Comparison of ENCODE assay signal across 8 mouse cellular contexts in the genomic region with DNA sequence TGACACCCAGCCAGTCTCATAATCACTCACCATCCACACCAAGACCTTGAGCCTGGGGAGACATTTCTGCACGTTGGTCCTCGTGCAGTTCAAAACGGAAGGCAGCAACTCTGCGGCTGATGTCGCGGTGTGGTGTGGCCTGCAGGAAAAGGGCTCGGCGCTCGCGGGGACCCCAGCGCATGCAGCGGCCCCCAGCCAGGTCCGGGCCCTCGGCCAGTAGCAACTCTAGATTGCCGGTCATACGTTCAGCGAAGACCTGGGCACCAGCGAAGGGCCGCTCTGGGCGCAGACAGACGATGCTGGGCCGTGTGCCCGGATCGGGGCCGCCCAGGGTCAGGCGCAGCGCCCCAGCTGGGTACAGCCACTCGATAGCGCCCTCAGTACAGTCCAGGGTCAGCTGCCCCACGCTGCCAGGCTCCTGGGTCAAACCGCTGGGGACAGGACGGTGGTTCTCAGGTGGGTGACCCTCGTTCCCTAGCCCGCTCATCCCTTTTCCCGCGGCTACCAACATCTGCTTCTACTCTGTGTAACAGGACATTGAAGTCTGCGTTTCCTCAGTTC. TPM values are rescaled to one million over a fixed set of nuclear protein-coding genes. Genes with fewer than 3 reads are reported as not detected.
DNase-seq lines count a peak whose midpoint lies in the region; ATAC-seq lines count a peak whose summit lies in the region.

No protein-coding gene starts in this region.

- WGBS in kidney, embryonic 16.5 days: 1% methylated on average over 37 of the region's 37 CpGs
- WGBS in midbrain, embryonic 15.5 days: under 1% methylated on average over 37 of the region's 37 CpGs

- H3K27ac ChIP-seq in kidney, embryonic 16.5 days (ENCODE audit: low read length): peak overlapping the region; percentile 58; the same call in 1 of the 2 replicates
- peak overlapping the region; percentile 59 for H3K27ac ChIP-seq in midbrain, embryonic 15.5 days

- peak overlapping the region; percentile 72 for H3K4me3 ChIP-seq in kidney, embryonic 16.5 days (ENCODE audit: low read length)
- H3K4me3 ChIP-seq in midbrain, embryonic 15.5 days: peak overlapping the region; percentile 57

- H3K9me3 ChIP-seq in kidney, embryonic 16.5 days (ENCODE audit: low read length): no peaks in the 10 kb centered on the region
- no peaks in the 10 kb centered on the region for H3K9me3 ChIP-seq in midbrain, embryonic 15.5 days

- H3K4me2 ChIP-seq in kidney, embryonic 16.5 days (replicated peaks; ENCODE audit: low read depth, low read length): peak overlapping the region; percentile 74
- H3K4me2 ChIP-seq in midbrain, embryonic 15.5 days: peak overlapping the region; percentile 92

- no peak for ATAC-seq in kidney, embryonic 16.5 days (ENCODE audit: low FRiP score, low TSS enrichment)
- no peak for ATAC-seq in midbrain, embryonic 15.5 days (replicated peaks)

- H3K4me1 ChIP-seq in kidney, embryonic 16.5 days (ENCODE audit: insufficient read depth, low read length): peaks cover 53% of the 10 kb centered on the region
- peaks cover 47% of the 10 kb centered on the region for H3K4me1 ChIP-seq in midbrain, embryonic 15.5 days

- intact Hi-C loops in heart, postnatal 25 days (cut with DNase I): loop anchor here (2.0 kb wide), 1 partner anchor 27 kb away; the partner anchor contains the start of gene Wdr24

- peak; percentile 96 for DNase-seq in heart, adult 11 months
- no peak for DNase-seq in heart, postnatal 25 days (ENCODE audit: low spot score)
- peak; percentile 32 for DNase-seq in adipocyte (ENCODE audit: low spot score)
- DNase-seq in gastrocnemius, postnatal 25 days: peak; percentile 76
- no peak for DNase-seq in urinary bladder, postnatal 36 days (ENCODE audit: low spot score in 2 of 2)
- no peak for DNase-seq in urinary bladder, adult 18-20 months (ENCODE audit: low spot score in 2 of 2)

- H3K27me3 ChIP-seq in kidney, embryonic 16.5 days (ENCODE audit: insufficient read depth, low read length): no peaks in the 10 kb centered on the region
- no peaks in the 10 kb centered on the region; the same call in 1 of the 2 replicates for H3K27me3 ChIP-seq in midbrain, embryonic 15.5 days (replicated peaks)

- H3K36me3 ChIP-seq in kidney, embryonic 16.5 days (ENCODE audit: insufficient read depth, low read length): no peaks in the 10 kb centered on the region
- no peaks in the 10 kb centered on the region for H3K36me3 ChIP-seq in midbrain, embryonic 15.5 days (replicated peaks)

- peak overlapping the region; percentile 81 for H3K9ac ChIP-seq in kidney, embryonic 16.5 days (replicated peaks; ENCODE audit: low read length)
- H3K9ac ChIP-seq in midbrain, embryonic 15.5 days: peak overlapping the region; percentile 48

RNA-seq across cellular contexts. Expression of gene Metrn, which starts 0.6 kb away (rescaled TPM):
- total RNA-seq in heart, postnatal 25 days (2021): 10 to 100 TPM; 74.4 to 75.1 TPM
- 10 to 100 TPM; 48.4 to 72.2 TPM for total RNA-seq in gastrocnemius, postnatal 25 days (2021)
- polyA plus RNA-seq in kidney, embryonic 16.5 days (2015; fragmentation: Nextera tagmentation; extraction: Ambion mirVana): 56.8 and 57.1 TPM in 2 replicates
- 32.6 and 36.3 TPM in 2 replicates for polyA plus RNA-seq in midbrain, embryonic 15.5 days (2015; fragmentation: Nextera tagmentation; extraction: Ambion mirVana)

RNA-seq across cellular contexts. Expression of gene AC134908.4, which starts 0.8 kb away (rescaled TPM):
- under 1 TPM in 1 of 2 experiments, not detected in 1; 0.53 TPM for total RNA-seq in heart, postnatal 25 days (2021)
- not detected for total RNA-seq in gastrocnemius, postnatal 25 days (2021)
- 0.40 and 0.57 TPM in 2 replicates for polyA plus RNA-seq in kidney, embryonic 16.5 days (2015; fragmentation: Nextera tagmentation; extraction: Ambion mirVana)
- 1.3 TPM in 1 of 2 replicates, not detected in the other for polyA plus RNA-seq in midbrain, embryonic 15.5 days (2015; fragmentation: Nextera tagmentation; extraction: Ambion mirVana)

RNA-seq across cellular contexts. Expression of gene Fam173a, which starts 3.6 kb away (rescaled TPM):
- total RNA-seq in heart, postnatal 25 days (2021): 10 to 100 TPM; 35.4 to 36.0 TPM
- 10 to 100 TPM; 35.0 to 38.5 TPM for total RNA-seq in gastrocnemius, postnatal 25 days (2021)
- 105 and 109 TPM in 2 replicates for polyA plus RNA-seq in kidney, embryonic 16.5 days (2015; fragmentation: Nextera tagmentation; extraction: Ambion mirVana)
- 92.6 and 93.7 TPM in 2 replicates for polyA plus RNA-seq in midbrain, embryonic 15.5 days (2015; fragmentation: Nextera tagmentation; extraction: Ambion mirVana)

RNA-seq across cellular contexts. Expression of gene Ccdc78, which starts 9.9 kb away (rescaled TPM):
- not detected for total RNA-seq in heart, postnatal 25 days (2021)
- not detected for total RNA-seq in gastrocnemius, postnatal 25 days (2021)
- polyA plus RNA-seq in kidney, embryonic 16.5 days (2015; fragmentation: Nextera tagmentation; extraction: Ambion mirVana): 0.16 and 0.46 TPM in 2 replicates
- polyA plus RNA-seq in midbrain, embryonic 15.5 days (2015; fragmentation: Nextera tagmentation; extraction: Ambion mirVana): 0.24 and 0.44 TPM in 2 replicates

RNA-seq across cellular contexts. Expression of gene Haghl, which starts 10.8 kb away (rescaled TPM):
- 1 to 10 TPM; 5.5 to 9.1 TPM for total RNA-seq in heart, postnatal 25 days (2021)
- 10 to 100 TPM in 1 of 2 experiments, 1 to 10 TPM in 1; 9.0 to 10.5 TPM for total RNA-seq in gastrocnemius, postnatal 25 days (2021)
- 79.8 and 83.7 TPM in 2 replicates for polyA plus RNA-seq in kidney, embryonic 16.5 days (2015; fragmentation: Nextera tagmentation; extraction: Ambion mirVana)
- polyA plus RNA-seq in midbrain, embryonic 15.5 days (2015; fragmentation: Nextera tagmentation; extraction: Ambion mirVana): 160 TPM in 2 replicates

Comparison
In these comparisons a context has a peak if more than half of its experiments do, and no peak if none do; other contexts are left out.
1. DNase-seq: peak in heart, adult 11 months (single experiment), adipocyte (single experiment) and gastrocnemius, postnatal 25 days (single experiment); none in heart, postnatal 25 days (single experiment), urinary bladder, postnatal 36 days (0 of 2) and urinary bladder, adult 18-20 months (0 of 2).